Comparison of ENCODE assay signal across 12 mouse cellular contexts in genomic region chr2:64394619-64395294, GRCm38 (mm10).
DNase-seq lines count a peak whose midpoint lies in the region; ATAC-seq lines count a peak whose summit lies in the region.
"Had no signal": no experiment of that assay in that cellular context is flagged by ENCODE, and none has a peak within 500 bp of the region (broad histone marks: within the 10 kb centered on the region; RNA-seq: fewer than 3 reads in every experiment).

No protein-coding gene starts in this region.

- H3K9ac ChIP-seq in forebrain, embryonic 12.5 days: no peak overlapping the region
- no peak overlapping the region for H3K9ac ChIP-seq in stomach, embryonic 14.5 days (replicated peaks; ENCODE audit: low read depth, low read length)
- H3K9ac ChIP-seq: liver, embryonic 15.5 days had no signal

- ATAC-seq in forebrain, embryonic 12.5 days (ENCODE audit: low FRiP score): peak; percentile 83
- peak; percentile 33; the same call in 1 of the 2 replicates for ATAC-seq in stomach, embryonic 14.5 days (ENCODE audit: insufficient number of reproducible peaks, insufficient read depth, low FRiP score, low read depth)

- H3K4me1 ChIP-seq in forebrain, embryonic 12.5 days: peaks cover 19% of the 10 kb centered on the region
- H3K4me1 ChIP-seq in stomach, embryonic 14.5 days (ENCODE audit: control insufficient read depth, insufficient read depth, low read length): no peaks in the 10 kb centered on the region
- H3K4me1 ChIP-seq: liver, embryonic 15.5 days had no signal

- H3K4me2 ChIP-seq in forebrain, embryonic 12.5 days: peak overlapping the region; percentile 29; the same call in 1 of the 2 replicates
- H3K4me2 ChIP-seq in stomach, embryonic 14.5 days (replicated peaks; ENCODE audit: low read depth, low read length): no peak overlapping the region
- H3K4me2 ChIP-seq: liver, embryonic 15.5 days had no signal

- H3K36me3 ChIP-seq in forebrain, embryonic 12.5 days (replicated peaks): no peaks in the 10 kb centered on the region
- no peaks in the 10 kb centered on the region for H3K36me3 ChIP-seq in stomach, embryonic 14.5 days (ENCODE audit: control insufficient read depth, insufficient read depth, low read length)
- H3K36me3 ChIP-seq: liver, embryonic 15.5 days had no signal

- intact Hi-C loops in heart, postnatal 36 days (cut with DNase I): no loop called here

- peak; percentile 46 for DNase-seq in layer of hippocampus, adult 11-12 months (ENCODE audit: low spot score)
- no peak for DNase-seq in layer of hippocampus, postnatal 25 days (ENCODE audit: extremely low spot score in 1 of 2, low spot score in 1 of 2)
- DNase-seq in layer of hippocampus, postnatal 14 days (ENCODE audit: low spot score in 2 of 2): peak; percentile 3 to 5
- DNase-seq in adrenal gland, adult (ENCODE audit: inconsistent age in 2 of 2, low spot score in 1 of 2): no peak
- DNase-seq in c-Kit-positive CD71-positive TER-119-positive erythroid progenitor cells, embryonic 14.5 days (ENCODE audit: low spot score): no peak
- no peak for DNase-seq in heart, postnatal 36 days
- DNase-seq: adrenal gland, postnatal 14 days; kidney, adult 11 months had no signal

- peak overlapping the region; percentile 54 for H3K27ac ChIP-seq in forebrain, embryonic 12.5 days
- no peak overlapping the region for H3K27ac ChIP-seq in stomach, embryonic 14.5 days (ENCODE audit: low read length)
- H3K27ac ChIP-seq: liver, embryonic 15.5 days had no signal

- no peaks in the 10 kb centered on the region for H3K9me3 ChIP-seq in forebrain, embryonic 12.5 days
- H3K9me3 ChIP-seq in stomach, embryonic 14.5 days (ENCODE audit: control insufficient read depth, low read depth, low read length): no peaks in the 10 kb centered on the region
- H3K9me3 ChIP-seq: liver, embryonic 15.5 days had no signal

- peaks cover 9% of the 10 kb centered on the region; the same call in 1 of the 2 replicates for H3K27me3 ChIP-seq in forebrain, embryonic 12.5 days
- no peaks in the 10 kb centered on the region for H3K27me3 ChIP-seq in stomach, embryonic 14.5 days (ENCODE audit: control insufficient read depth, insufficient read depth, low read length)
- H3K27me3 ChIP-seq: CH12.LX; liver, embryonic 15.5 days had no signal

- no peak overlapping the region for H3K4me3 ChIP-seq in forebrain, embryonic 12.5 days (replicated peaks)
- no peak overlapping the region for H3K4me3 ChIP-seq in stomach, embryonic 14.5 days (ENCODE audit: low read depth, low read length)
- H3K4me3 ChIP-seq: liver, embryonic 15.5 days had no signal

- 5% methylated on average over 11 of the region's 11 CpGs for WGBS in forebrain, embryonic 12.5 days
- 52% methylated on average over 11 of the region's 11 CpGs for WGBS in stomach, embryonic 14.5 days

Comparison
In these comparisons a context has a peak if more than half of its experiments do, and no peak if none do; other contexts are left out.
1. DNase-seq: peak in layer of hippocampus, adult 11-12 months (single experiment) and layer of hippocampus, postnatal 14 days (2 of 2); none in layer of hippocampus, postnatal 25 days (0 of 2), adrenal gland, adult (0 of 2), c-Kit-positive CD71-positive TER-119-positive erythroid progenitor cells, embryonic 14.5 days (single experiment) and heart, postnatal 36 days (0 of 2).